Mouse (Mus musculus) testis, postnatal 10 days (tissue): ENCODE results near the gene Asb16.
"Not testable (repeated sequence)": the region's sequence is repeated elsewhere in the genome, so short reads cannot be mapped to it uniquely, and the experiment has no call there.

Experiments used
- DNase-seq: peaks from one replicate; pipeline ENCODE4 v3.0.0; 2021; ENCODE audit warnings: low spot score

Gene Asb16

DNA sequence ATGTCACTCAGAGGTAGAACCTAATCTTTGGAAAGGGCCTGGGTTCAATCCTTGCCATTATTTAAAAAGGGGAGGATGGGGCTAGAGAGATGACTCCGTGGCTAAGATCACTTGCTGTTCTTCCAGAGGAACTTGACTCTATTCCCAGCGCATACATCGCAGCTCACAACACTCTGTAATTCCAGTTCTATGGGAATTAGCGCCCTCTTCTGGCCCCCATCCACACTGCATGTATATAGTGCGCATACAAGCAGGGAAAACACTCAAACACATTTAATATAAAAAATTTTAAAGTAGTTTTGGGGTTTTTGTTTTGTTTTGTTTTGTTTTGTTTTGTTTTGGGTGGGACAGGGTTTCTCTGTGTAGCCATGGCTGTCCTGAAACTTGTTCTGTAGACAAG lies 26.7 kb upstream of the Asb16 start:
- DNase-seq = no peak

DNA sequence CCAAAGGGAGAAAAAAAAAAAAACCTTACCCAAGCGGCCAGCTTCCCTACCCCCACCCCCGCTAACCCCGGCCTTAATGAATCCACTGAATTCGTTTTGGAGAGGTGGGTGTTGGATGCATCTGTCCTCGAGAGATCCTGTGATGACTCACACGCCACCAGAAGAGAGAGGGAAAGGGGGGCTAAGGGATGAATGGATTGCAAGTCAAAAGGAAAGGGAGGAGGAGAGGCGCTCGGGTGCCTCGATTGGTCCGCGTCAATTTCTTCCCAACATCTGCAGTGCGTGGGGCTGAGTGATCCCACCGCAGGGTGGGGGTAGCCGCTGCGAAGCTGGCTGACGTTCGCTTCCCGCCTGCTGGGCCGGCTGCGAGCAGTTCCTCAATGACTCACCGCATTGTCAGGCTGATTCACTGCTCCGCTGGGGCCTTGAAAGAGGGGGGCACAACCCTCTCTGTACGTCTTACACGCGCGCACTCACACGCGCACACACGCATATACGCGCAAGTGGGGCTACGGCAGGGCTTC lies 23.6 kb upstream of the Asb16 start:
- DNase-seq = no peak

DNA sequence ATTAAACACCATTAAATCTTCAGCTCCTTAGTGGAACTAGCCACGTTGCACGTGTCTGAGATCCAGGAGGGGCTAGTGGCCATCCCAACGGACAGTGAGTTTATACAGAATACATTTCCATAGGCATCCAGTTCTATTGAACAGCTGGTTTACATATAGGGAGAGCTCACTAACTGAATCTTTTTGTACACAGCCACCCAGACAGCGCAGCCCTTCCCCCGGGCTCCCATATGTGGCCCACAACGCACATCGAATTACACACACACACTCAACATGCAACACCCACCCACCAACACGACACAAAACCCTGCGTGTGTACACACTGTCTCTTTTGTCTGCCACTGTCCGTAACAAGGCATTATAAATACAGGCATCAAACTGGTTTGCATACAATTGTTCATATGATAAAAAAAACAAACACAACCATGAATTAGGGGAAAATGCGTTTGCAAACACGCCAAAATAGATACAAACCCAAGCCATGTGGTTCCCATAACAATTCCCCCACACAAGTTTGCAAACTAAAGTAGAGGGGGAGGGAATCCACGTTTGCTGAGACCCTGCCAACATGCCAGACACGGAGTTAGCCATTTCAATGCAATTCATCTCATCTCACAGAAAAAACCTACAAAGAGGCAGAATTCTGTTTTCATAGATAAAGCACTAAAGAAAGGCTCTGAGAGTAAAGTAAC lies 22.8 kb upstream of the Asb16 start:
- DNase-seq = no peak

DNA sequence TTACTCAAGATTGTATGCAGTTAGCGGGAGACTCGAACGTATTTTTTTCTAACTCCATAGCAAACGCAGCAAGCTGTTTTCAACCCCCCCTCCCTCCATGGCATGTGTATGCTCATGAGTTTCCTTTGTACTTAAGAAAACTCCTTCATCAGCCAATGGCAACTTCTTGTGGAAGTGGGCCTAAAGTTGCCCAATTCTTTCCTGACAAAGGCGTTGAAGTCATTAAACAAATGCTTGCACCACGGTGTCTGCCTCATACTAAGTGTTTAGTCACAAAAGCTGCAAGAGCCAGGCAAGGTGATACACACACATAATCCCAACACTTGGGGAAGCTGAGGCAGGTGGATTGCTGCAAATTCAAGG lies 22.3 kb upstream of the Asb16 start:
- DNase-seq = no peak

DNA sequence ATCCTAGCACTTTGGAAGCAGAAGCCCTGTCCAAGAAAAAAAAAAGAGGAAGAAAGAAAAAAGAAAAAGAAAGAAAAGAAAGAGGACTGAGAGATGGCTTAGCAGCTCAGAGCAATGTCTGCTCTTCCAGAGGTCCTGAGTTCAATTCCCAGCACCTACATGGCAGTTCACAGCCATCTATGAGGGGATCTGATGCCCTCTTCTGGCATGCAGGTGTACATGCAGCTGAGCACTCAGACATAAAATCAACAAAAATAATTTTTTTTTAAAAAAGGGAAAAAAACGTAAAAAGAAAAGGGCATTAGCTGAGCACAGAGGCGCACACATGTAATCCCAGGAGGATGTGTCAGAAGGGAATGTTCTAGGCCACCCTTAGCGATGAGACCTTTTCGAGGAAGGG lies 21.7 kb upstream of the Asb16 start:
- DNase-seq = no peak

DNA sequence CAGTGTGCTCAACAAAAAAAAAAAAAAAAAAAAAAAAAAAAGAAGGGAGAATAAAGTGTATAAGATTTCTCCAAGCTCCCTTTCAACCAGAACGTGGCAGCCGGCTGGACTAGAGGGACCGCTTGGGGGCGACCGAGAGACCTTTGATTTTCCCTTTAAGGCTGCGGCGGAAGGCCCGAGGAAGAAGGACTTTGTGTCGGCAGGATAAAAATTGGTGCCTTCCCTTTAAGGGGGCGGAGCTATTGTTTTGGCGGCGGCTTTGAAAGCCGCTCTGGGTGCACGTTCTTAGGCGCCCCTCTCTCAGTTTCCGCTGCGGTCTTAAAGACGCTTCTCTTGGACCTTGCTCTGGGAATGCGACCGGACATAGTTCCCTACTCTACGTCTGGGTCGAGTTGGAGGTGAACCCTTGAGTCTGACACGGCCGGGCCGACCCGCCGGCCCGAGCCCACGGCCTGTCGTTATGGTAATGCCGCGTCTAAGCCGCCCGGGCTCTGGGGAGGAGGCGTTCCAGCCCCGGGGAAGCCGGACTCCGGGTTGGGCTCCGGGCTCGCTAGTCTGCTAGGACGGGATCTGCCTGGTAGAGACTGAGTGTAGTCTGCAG lies 19.8 kb upstream of the Asb16 start, which contains the start of gene BC030867:
BC030867 (plus strand) TSS at position 253 of the 601 bp plus-strand sequence.
- DNase-seq = peak; percentile 97

DNA sequence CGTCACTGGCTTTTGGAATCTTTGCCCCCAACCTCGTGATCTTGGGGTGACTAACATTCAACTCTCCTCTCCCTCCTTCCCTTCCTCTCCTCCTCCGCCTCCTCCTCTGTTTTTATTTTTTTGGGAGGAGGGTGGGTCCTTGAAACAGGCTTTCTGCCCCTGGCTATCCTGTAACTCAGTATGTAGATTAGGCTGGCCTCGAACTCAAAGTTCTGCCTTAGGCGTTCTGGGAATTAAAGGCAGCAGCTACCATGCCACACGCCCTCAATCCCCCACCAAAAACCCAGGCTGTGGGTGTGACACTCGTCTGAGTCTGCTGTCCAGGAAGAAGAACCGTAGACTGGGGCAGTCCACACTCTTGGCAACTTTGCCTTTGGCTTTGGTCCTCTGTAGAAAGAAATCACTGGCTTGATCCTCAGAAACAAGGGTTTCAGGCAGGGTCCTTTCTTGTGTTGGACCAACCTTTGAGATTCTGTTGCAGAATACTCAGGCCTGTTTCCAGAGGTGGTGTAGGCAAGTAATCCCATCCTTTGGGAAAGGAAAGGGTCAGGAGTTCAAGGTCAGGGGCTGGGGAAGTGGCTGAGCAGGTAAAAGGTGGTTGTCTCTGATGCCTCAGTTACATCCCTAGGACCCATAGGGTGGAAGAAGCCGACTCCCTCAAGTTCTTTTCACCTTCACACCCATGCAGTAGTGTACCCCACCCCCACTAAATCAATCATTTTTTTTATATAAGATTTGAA lies 19.0 kb upstream of the Asb16 start:
- DNase-seq = no peak

DNA sequence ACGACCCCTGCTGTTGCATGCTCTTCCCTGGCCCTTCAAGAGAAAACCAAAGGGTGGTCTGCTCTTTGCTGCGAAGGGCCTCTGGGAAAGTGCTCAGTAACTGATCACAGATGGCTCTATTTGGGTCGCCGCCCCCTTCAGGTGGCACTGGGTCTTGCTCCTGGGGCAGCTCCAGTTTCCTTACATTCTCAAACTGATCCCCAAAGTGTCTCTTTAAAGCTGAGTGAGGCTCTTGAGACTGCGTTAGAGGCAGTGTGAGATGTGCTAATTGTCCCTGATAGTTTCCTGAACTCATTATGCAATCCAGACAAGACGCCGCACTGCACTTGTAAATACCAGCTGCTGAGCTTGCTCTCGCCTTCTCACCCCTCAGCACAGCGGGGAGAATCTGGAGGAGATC lies 11.0 kb upstream of the Asb16 start:
- no peak for DNase-seq

DNA sequence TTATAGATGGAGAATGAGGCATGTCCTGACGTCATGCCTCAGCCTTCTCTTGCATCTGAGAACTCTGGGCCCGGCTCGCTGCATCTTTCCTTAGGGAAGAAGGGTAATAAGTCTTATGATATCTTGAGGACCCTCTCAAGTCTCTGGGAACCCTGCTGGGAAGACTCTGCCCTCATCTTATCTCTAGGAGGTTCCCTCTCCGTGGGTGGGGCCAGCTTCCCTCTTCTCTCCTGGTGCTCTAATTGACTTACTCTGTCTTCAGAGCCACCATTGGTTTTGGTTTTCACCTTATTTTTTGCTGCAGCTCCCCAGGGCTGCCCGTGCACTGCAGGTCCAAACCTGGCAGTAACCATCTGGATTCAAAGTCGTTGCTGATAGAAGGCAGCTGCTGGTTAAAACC lies 10.4 kb upstream of the Asb16 start:
- no peak for DNase-seq

DNA sequence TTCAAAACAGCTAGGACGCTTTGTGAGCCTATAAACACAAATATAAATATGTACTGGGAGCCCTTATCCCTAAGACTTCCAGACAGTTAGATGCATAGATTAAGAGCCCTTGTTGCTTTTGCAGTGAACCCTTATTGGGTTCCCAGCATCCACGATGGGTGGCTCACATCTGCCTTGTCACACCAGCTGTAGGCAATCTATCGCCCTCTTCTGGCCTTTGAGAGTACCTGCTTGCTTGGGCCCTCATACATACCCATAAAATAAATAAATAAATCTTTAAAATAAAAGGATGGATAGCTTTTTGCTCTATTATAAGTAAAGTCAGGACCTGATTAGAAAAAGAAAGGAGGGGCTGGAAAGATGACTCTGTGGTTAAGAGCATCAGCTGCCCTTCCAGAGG lies 10.0 kb upstream of the Asb16 start:
- DNase-seq = no peak

DNA sequence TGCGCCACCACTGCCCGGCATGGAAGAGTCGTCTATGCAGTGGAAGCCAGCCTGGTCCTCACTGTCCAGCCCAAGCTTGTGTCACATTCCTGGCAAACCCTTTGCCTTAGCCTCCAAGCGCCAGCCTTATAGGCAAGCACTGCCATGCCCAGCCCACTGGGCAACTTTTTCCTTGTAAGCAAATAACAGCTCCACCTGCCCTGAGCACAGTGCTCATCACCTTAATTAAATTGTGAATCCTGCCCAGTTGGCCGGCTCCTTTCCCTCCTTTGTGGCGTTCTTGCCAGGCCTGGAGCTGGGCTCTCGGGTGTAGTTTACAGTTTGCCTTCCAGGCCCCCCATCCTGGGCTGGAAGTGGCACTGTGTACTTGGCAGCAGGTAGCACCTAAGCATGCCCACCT lies 5.3 kb upstream of the Asb16 start:
- DNase-seq = no peak

DNA sequence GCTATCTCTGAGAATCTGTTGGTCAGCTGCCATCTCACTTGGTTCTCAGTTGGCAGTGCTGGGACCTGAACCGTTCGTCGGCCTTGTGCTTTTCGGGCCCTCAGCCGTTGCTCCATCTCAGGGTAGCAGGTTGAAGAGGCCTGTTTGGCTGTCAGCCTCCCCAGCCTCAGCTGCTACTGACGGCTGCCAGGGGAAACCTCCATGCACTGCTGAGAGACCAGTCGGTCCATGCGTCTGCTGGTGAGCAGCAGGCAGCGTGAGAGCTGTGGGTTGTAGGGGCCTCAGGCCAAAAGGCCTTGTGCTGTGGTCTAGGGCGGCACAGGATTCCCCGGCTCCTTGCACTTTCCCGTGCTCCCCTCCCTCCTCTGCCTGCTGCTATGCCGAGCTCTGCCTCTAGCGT lies 2.7 kb upstream of the Asb16 start:
- no peak for DNase-seq

DNA sequence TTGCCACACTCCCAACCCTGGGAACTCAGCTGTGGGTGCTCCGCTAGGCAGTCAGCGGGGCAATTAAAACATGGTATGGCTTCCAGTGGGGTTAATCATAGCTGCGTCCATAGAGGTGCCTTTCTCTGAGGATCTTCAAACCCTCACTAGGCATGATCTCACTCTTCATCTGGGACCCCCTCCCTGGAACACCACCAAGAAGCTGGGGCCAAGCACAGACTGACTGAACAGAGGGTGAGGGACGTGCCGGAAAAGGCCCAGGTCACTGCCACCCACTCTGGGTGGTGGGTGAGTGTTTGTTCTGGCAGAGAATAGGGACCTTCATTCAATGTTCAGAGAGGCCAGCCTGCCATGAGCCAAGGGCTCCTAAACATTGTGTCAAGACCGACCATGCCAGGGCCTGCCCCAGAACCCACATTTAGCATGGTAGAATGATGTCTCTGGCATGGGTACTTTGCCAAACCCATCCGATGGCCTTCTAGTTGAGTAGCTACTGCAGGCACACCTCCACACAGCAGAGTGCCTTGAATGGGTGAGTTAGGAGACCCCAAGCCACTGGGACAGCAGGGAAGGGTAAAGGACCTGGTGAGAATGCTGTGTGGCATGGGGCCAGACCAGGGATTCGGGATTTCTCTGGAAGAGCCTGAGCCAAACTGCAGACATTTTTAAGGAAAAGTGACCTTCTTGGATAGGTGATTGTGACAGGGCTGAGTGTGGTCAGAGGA lies 1.8 kb upstream of the Asb16 start:
- no peak for DNase-seq

DNA sequence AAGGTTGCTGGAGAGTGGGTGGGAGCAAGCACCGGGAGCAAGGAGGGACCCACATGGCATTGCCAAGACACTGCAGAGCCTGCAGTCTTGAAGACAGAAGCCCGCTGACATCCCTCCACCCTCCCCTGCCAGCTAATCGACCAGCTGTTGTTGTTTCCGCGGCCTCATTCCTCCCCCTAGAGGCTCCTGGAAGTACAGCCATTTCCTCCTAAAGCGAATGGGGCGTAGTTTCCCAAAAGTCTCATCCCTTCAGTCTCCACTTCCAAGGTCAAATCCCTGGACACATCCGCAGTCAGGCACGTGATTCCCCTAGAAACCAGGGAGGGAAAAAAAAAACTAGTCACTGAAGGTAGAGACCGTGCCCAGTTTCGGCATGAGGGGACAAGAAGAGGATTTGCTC lies 1.1 kb upstream of the Asb16 start:
- peak; percentile 81 for DNase-seq

DNA sequence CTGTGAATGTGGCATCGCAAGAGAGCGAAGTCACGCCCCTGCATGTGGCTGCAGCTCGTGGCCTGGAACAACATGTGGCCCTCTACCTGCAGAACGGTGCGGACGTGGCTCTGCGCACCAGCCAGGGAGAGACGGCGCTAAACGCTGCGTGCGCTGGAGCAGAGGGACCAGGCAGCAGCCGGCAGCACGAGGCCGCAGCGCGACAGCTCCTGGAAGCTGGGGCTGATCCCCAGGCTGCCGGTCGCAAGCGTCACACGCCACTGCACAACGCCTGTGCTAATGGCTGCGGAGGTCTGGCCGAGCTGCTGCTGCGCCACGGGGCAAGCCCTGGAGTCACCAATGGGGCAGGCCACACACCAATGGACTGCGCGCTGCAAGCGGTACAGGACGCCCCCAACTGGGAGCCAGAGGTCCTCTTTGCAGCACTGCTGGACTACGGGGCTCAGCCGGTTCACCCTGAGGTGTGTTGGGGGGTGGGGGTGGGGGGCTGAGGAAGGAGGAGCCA lies 7.9 kb downstream of the Asb16 start:
- DNase-seq = no peak

DNA sequence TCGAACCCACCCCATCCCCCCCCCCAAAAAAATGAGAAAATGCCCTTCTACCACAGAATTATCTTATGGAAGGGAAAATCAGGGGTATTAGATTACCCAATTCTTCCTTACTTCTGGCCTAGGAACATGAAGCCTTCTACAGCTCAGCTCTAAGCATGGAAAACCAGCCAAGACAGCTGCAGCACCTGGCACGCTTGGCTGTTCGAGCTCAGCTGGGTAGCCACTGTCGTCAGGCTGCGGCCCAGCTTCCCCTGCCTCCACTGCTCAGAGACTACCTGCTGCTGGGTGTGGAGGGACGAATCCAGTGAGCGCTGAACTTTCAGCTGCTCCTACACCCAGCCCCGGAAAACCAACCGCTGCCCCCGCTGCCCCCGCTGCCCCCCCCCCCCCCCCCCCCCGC lies 9.2 kb downstream of the Asb16 start:
- no peak for DNase-seq

DNA sequence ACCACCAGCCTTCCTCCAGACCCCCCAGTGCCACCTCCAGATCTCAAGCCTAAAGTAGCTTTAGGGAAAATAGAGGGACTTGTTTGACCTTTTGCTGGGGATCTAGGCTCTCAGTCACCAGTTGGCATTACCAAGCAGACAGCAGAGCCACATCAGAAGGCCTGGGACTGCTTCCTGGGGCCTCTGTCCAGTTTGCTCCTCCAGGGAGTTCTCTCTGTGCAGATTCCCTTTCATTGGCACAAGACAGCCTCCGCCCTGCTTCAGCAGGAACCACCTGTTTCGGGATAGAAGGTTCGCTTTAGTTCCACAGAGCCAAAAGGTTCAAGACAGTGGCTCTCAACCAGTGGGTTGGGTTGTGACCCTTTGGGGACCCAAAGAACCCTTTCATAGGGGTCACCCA lies 11.1 kb downstream of the Asb16 start:
- DNase-seq = no peak

DNA sequence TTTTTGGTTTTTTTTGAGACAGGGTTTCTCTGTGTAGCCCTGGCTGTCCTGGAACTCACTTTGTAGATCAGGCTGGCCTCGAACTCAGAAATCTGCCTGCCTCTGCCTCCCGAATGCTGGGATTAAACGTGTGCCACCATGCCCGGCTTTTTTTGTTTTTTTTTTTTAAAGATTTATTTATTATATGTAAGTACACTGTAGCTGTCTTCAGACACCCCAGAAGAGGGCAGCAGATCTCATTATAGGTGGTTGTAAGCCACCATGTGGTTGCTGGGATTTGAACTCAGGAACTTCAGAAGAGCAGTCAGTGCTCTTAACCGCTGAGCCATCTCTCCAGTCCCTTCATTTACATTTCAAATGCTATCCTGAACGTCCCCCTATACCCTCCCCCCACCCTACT lies 11.7 kb downstream of the Asb16 start:
- DNase-seq = not testable (repeated sequence)

DNA sequence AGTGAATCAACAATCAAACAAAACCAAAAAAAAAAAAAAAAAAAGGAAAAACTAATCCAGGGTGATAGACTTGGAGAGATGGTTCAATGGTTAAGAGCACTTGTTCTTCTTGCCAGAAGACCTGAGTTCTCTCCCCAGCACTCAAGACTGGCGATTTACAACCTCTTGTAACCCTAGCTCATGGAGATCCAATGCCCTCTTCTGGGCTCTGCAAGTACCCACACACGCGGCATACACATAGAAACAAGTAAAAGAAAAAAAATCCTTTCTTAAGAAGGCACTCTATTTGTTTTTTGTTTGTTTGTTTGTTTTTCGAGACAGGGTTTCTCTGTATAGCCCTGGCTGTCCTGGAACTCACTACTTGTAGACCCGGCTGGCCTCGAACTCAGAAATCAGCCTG lies 15.4 kb downstream of the Asb16 start:
- DNase-seq = no peak

DNA sequence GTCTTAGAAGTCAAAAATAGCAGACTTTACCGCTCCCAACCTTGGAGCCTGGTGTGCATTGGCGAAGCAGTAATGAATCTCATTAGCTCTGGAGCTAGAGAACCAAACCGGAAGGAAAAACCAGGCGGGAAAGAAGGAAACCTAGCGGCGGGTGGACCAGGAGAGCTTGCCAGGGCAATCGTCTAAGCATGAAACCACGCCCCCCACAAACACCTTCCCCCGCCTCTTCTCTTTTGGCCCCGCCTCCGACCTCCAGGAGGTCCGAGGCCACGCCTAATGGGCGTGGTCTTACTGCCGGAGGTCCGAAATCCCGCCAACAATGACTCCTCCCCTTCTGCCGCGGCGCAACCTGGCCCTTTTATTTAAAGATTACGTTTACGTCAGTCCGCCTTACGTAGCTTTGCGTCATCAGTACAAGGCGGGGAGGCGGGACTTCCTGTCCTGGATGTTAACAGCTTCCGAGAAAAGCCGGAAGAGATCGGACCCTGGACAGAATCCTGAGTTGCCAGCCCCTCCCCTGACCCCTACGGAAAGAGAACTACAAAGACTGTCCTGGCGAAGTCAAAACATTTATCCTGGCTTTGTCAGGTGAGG lies 16.1 kb downstream of the Asb16 start, which contains the start of gene Tmub2:
Tmub2 (plus strand) TSS at position 431 of the 594 bp plus-strand sequence.
- peak; percentile 98 for DNase-seq

DNA sequence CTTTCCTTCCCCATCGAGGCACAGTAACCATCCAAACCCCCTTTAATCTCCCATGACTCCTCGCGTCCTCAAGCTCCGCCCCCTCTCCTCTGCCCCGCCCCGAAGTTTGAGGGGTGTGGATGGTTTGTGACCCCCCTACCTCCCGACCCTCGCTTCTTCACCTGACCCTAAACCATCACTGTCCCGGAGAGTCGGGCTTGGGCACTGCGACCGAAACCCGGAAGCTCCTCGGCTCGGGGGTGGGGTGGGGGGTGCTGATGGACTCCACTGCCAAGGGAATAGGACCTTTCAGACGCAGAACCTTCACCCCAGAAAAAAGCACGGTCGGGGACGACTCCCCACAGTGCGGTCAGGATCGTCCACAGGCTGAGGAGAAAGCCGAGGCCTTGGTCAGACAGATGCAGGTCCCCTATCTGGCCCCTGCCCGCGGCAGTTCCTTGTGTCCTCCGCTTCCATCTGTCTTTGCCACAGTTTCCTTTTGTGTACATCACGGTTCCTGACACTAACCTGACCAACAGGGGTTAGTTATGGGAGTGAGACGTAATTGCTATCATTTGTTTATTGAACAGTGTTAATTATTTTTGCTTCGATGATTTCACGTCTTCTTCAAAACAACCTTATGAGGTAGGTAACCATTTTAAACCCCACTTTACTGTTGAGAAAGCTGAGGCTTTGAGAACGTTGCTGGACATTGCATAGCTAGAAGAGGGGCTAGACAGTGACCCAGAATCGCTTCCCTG lies 16.7 kb downstream of the Asb16 start:
- peak; percentile 88 for DNase-seq
